Mouse (Mus musculus): ENCODE measurements at regions not wholly inside any gene's neighbourhood (a gene's known extent, or its start where the extent isn't known, plus 50 kb on each side); places are given as distances from the start of the nearest gene placed in this dataset.
A peak's percentile ranks its signal among the peaks of the same experiment; 100 is the strongest.

GRCm38 (mm10) chr16:15084147-15084752 is 177.8 kb downstream of the Efcab1 start:
- H3K27me3 ChIP-seq (ENCODE audit: control insufficient read depth, insufficient read depth, low read length), result no peaks in the 10 kb centered on the region
- H3K9ac ChIP-seq (replicated peaks; ENCODE audit: low read depth, low read length), result 0 out of 2 replicates have a peak overlapping the region, but pooled peaks have one; percentile 23
- ATAC-seq (ENCODE audit: insufficient number of reproducible peaks, insufficient read depth, low FRiP score, low read depth), result 0 out of 2 replicates have a peak, but pooled peaks have one; percentile 12

GRCm38 (mm10) chr16:15084753-15085728 is 178.6 kb downstream of the Efcab1 start:
- H3K9me3 ChIP-seq (ENCODE audit: control insufficient read depth, low read depth, low read length), result no peaks in the 10 kb centered on the region
- peak overlapping the region; percentile 23; the same call in 1 of the 2 replicates for H3K9ac ChIP-seq (replicated peaks; ENCODE audit: low read depth, low read length)
- H3K27ac ChIP-seq (ENCODE audit: low read length), result peak overlapping the region; percentile 77
- H3K4me1 ChIP-seq (ENCODE audit: control insufficient read depth, insufficient read depth, low read length), result no peaks in the 10 kb centered on the region
- H3K4me2 ChIP-seq (replicated peaks; ENCODE audit: low read depth, low read length), result peak overlapping the region; percentile 82
- peak overlapping the region; percentile 44 for H3K4me3 ChIP-seq (ENCODE audit: low read depth, low read length)
- ATAC-seq (ENCODE audit: insufficient number of reproducible peaks, insufficient read depth, low FRiP score, low read depth), result peak; percentile 81; the same call in 1 of the 2 replicates
- WGBS, result 1% methylated on average over 56 of the region's 56 CpGs
- no peaks in the 10 kb centered on the region for H3K36me3 ChIP-seq (ENCODE audit: control insufficient read depth, insufficient read depth, low read length)
- no peaks in the 10 kb centered on the region for H3K27me3 ChIP-seq (ENCODE audit: control insufficient read depth, insufficient read depth, low read length)

More at GRCm38 (mm10) chr16:15084147-15084752, 177.8 kb downstream of the Efcab1 start:
- 33% methylated on average over 10 of the region's 10 CpGs for WGBS
- Histone ChIP-seq H3K4me1 (ENCODE audit: control insufficient read depth, insufficient read depth, low read length) (no peaks in the 10 kb centered on the region), H3K4me2 (replicated peaks; ENCODE audit: low read depth, low read length) (peak overlapping the region; percentile 82), H3K4me3 (ENCODE audit: low read depth, low read length) (peak overlapping the region; percentile 44), H3K9me3 (ENCODE audit: control insufficient read depth, low read depth, low read length) (no peaks in the 10 kb centered on the region), H3K36me3 (ENCODE audit: control insufficient read depth, insufficient read depth, low read length) (no peaks in the 10 kb centered on the region), H3K27ac (ENCODE audit: low read length) (peak overlapping the region; percentile 77)

- Histone ChIP-seq H3K4me3 (ENCODE audit: low read depth, low read length) (no peak overlapping the region), H3K4me2 (replicated peaks; ENCODE audit: low read depth, low read length) (no peak overlapping the region), H3K27ac (ENCODE audit: low read length) (no peak overlapping the region), H3K36me3 (ENCODE audit: control insufficient read depth, insufficient read depth, low read length) (no peaks in the 10 kb centered on the region), H3K27me3 (ENCODE audit: control insufficient read depth, insufficient read depth, low read length) (no peaks in the 10 kb centered on the region), H3K9me3 (ENCODE audit: control insufficient read depth, low read depth, low read length) (no peaks in the 10 kb centered on the region), H3K9ac (replicated peaks; ENCODE audit: low read depth, low read length) (no peak overlapping the region), H3K4me1 (ENCODE audit: control insufficient read depth, insufficient read depth, low read length) (no peaks in the 10 kb centered on the region)
- no peak for ATAC-seq (ENCODE audit: insufficient number of reproducible peaks, insufficient read depth, low FRiP score, low read depth)
- 71% methylated on average over 4 of the region's 4 CpGs for WGBS
These were observed 180.2 kb downstream of the Efcab1 start for GRCm38 (mm10) chr16:15086556-15086955.

DNA sequence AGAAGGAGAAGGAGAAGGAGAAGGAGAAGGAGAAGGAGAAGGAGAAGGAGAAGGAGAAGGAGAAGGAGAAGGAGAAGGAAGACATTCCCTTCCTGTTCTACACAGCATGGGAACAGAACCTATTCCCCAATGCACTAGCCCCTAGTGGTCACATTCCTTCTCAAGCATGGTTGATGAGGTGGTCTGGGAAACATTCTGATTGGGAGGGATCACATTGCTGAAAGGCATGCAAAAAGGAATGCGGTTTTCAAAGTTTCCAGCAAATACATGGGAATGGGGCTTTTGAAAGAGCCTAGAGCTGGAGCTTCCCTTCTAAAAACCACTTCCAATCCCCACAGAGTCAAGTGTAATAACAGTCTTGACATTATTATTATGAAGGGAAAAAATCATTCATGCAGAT is 197.5 kb downstream of the Efcab1 start:
- no peak overlapping the region for H3K4me2 ChIP-seq (replicated peaks; ENCODE audit: low read depth, low read length)
- no peaks in the 10 kb centered on the region for H3K4me1 ChIP-seq (ENCODE audit: control insufficient read depth, insufficient read depth, low read length)
- WGBS, result 26% methylated on average over 1 of the region's 1 CpGs
- no peak for ATAC-seq (ENCODE audit: insufficient number of reproducible peaks, insufficient read depth, low FRiP score, low read depth)
- H3K27ac ChIP-seq (ENCODE audit: low read length), result no peak overlapping the region
- H3K9ac ChIP-seq (replicated peaks; ENCODE audit: low read depth, low read length), result no peak overlapping the region
- no peak overlapping the region for H3K4me3 ChIP-seq (ENCODE audit: low read depth, low read length)
- H3K27me3 ChIP-seq (ENCODE audit: control insufficient read depth, insufficient read depth, low read length), result no peaks in the 10 kb centered on the region
- H3K9me3 ChIP-seq (ENCODE audit: control insufficient read depth, low read depth, low read length), result no peaks in the 10 kb centered on the region
- no peaks in the 10 kb centered on the region for H3K36me3 ChIP-seq (ENCODE audit: control insufficient read depth, insufficient read depth, low read length)

DNA sequence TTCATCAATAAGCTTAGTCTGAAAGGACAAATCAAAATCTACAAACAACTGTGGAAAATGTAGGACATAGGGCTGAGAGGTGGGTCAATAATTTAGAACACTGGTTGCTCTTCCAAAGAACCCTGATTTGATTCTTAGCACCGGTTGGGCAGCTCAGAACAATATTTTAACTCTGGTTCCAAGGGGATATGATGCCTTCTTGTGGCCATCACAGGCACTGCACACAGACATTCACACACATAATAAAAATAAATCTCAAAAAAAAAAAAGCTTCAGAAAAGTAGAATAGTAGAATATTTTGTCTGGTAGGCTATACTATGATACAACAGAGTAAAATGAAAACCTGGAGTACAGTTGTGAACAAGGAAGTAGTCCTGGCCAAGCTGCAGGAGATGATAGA is 200.8 kb downstream of the Efcab1 start:
- Histone ChIP-seq H3K27ac (ENCODE audit: low read length) (no peak overlapping the region), H3K4me1 (ENCODE audit: control insufficient read depth, insufficient read depth, low read length) (no peaks in the 10 kb centered on the region), H3K9ac (replicated peaks; ENCODE audit: low read depth, low read length) (no peak overlapping the region), H3K4me2 (replicated peaks; ENCODE audit: low read depth, low read length) (no peak overlapping the region), H3K27me3 (ENCODE audit: control insufficient read depth, insufficient read depth, low read length) (no peaks in the 10 kb centered on the region), H3K9me3 (ENCODE audit: control insufficient read depth, low read depth, low read length) (no peaks in the 10 kb centered on the region), H3K36me3 (ENCODE audit: control insufficient read depth, insufficient read depth, low read length) (no peaks in the 10 kb centered on the region), H3K4me3 (ENCODE audit: low read depth, low read length) (no peak overlapping the region)
- ATAC-seq (ENCODE audit: insufficient number of reproducible peaks, insufficient read depth, low FRiP score, low read depth), result no peak
- WGBS, result 87% methylated on average over 1 of the region's 1 CpGs

- Histone ChIP-seq H3K4me1 (ENCODE audit: control insufficient read depth, insufficient read depth, low read length) (peaks cover 5% of the 10 kb centered on the region; the same call in 1 of the 2 replicates), H3K4me3 (ENCODE audit: low read depth, low read length) (no peak overlapping the region), H3K9me3 (ENCODE audit: control insufficient read depth, low read depth, low read length) (no peaks in the 10 kb centered on the region), H3K9ac (replicated peaks; ENCODE audit: low read depth, low read length) (no peak overlapping the region), H3K27me3 (ENCODE audit: control insufficient read depth, insufficient read depth, low read length) (no peaks in the 10 kb centered on the region), H3K27ac (ENCODE audit: low read length) (no peak overlapping the region), H3K36me3 (ENCODE audit: control insufficient read depth, insufficient read depth, low read length) (no peaks in the 10 kb centered on the region), H3K4me2 (replicated peaks; ENCODE audit: low read depth, low read length) (no peak overlapping the region)
- ATAC-seq (ENCODE audit: insufficient number of reproducible peaks, insufficient read depth, low FRiP score, low read depth), result no peak
- WGBS, result 45% methylated on average over 2 of the region's 2 CpGs
These were observed 204.1 kb upstream of the Gm21897 start for GRCm38 (mm10) chr16:15113131-15113530.

GRCm38 (mm10) chr16:15113989-15114556 is 203.2 kb upstream of the Gm21897 start:
- Histone ChIP-seq H3K4me1 (ENCODE audit: control insufficient read depth, insufficient read depth, low read length) (peaks cover 5% of the 10 kb centered on the region; the same call in 1 of the 2 replicates), H3K36me3 (ENCODE audit: control insufficient read depth, insufficient read depth, low read length) (no peaks in the 10 kb centered on the region), H3K27me3 (ENCODE audit: control insufficient read depth, insufficient read depth, low read length) (no peaks in the 10 kb centered on the region), H3K9me3 (ENCODE audit: control insufficient read depth, low read depth, low read length) (no peaks in the 10 kb centered on the region), H3K4me2 (replicated peaks; ENCODE audit: low read depth, low read length) (no peak overlapping the region), H3K9ac (replicated peaks; ENCODE audit: low read depth, low read length) (no peak overlapping the region), H3K4me3 (ENCODE audit: low read depth, low read length) (no peak overlapping the region), H3K27ac (ENCODE audit: low read length) (peak overlapping the region; percentile 27; the same call in 1 of the 2 replicates)
- 16% methylated on average over 5 of the region's 5 CpGs for WGBS
- ATAC-seq (ENCODE audit: insufficient number of reproducible peaks, insufficient read depth, low FRiP score, low read depth), result no peak

DNA sequence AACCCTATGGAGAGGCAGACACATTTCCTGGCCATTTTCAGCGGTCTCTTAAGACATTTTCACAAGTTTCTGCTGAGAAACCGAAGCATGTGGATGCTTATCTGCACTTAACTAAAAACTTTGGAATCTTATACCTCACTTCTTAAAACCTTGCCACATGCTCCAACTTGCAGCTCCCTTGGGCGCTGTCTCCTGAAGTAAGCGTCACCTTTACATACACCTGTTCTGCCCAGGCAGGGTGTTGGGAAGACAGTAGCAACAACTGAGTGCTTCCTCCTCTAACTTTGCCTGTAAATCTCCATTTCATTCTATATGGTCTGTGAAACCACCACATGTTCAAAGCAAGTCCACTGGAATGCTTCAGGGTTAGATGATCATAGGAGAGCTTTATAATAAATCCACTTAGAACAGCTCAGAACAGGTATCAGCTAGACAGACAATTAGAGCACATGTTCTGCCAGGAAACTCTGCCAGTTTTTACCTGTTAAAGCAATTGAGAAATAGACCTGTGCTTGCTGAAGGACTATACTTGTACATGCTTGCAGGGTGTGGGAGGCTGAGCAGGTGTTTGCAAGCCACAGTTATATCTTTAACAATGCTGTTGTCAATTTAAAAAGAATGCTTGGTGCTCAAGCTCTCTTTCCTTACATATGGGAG is 202.6 kb upstream of the Gm21897 start:
- peak; percentile 58; the same call in 1 of the 2 replicates for ATAC-seq (ENCODE audit: insufficient number of reproducible peaks, insufficient read depth, low FRiP score, low read depth)
- 56% methylated on average over 4 of the region's 4 CpGs for WGBS
- H3K27ac ChIP-seq (ENCODE audit: low read length), result no peak overlapping the region; the same call in 1 of the 2 replicates
- H3K4me2 ChIP-seq (replicated peaks; ENCODE audit: low read depth, low read length), result no peak overlapping the region
- no peak overlapping the region for H3K4me3 ChIP-seq (ENCODE audit: low read depth, low read length)
- H3K9ac ChIP-seq (replicated peaks; ENCODE audit: low read depth, low read length), result no peak overlapping the region
- H3K36me3 ChIP-seq (ENCODE audit: control insufficient read depth, insufficient read depth, low read length), result no peaks in the 10 kb centered on the region
- no peaks in the 10 kb centered on the region for H3K9me3 ChIP-seq (ENCODE audit: control insufficient read depth, low read depth, low read length)
- H3K4me1 ChIP-seq (ENCODE audit: control insufficient read depth, insufficient read depth, low read length), result peaks cover 5% of the 10 kb centered on the region; the same call in 1 of the 2 replicates
- H3K27me3 ChIP-seq (ENCODE audit: control insufficient read depth, insufficient read depth, low read length), result no peaks in the 10 kb centered on the region

All from stomach, embryonic 14.5 days (tissue).